Mouse (Mus musculus) kidney, embryonic 15.5 days (tissue): ENCODE data around the gene Supt6. TPM values are rescaled to one million over a fixed set of nuclear protein-coding genes. Genes with fewer than 3 reads are reported as not detected.

Experiments
- ATAC-seq: fragments of 200-750 bp; cut with Nextera tagmentation; replicated peaks from 2 replicates; pipeline ENCODE4 v1.8.0; 2017; ENCODE audit warnings: moderate TSS enrichment; ENCODE audit not compliant: low FRiP score
- H3K27ac ChIP-seq: fragments of 300-500 bp; sonication (generic); 2 replicates; pipeline ENCODE4 v1.5.1; 2015; ENCODE audit warnings: mild to moderate bottlenecking, inconsistent platforms
- H3K27me3 ChIP-seq: fragments of 300-500 bp; sonication (generic); 2 replicates; pipeline ENCODE4 v1.6.1; 2015; ENCODE audit warnings: inconsistent platforms
- H3K36me3 ChIP-seq: fragments of 300-500 bp; sonication (generic); 2 replicates; pipeline ENCODE4 v1.6.1; 2015; ENCODE audit warnings: inconsistent platforms
- H3K4me1 ChIP-seq: fragments of 300-500 bp; sonication (generic); 2 replicates; pipeline ENCODE4 v1.6.1; 2015; ENCODE audit warnings: inconsistent platforms
- H3K4me2 ChIP-seq: fragments of 300-500 bp; sonication (generic); 2 replicates; pipeline ENCODE4 v1.6.1; 2015; ENCODE audit warnings: moderate library complexity, mild to moderate bottlenecking, inconsistent platforms
- H3K4me3 ChIP-seq: fragments of 300-500 bp; sonication (generic); replicated peaks from 2 replicates; pipeline ENCODE4 v1.5.1; 2015; ENCODE audit warnings: mild to moderate bottlenecking, inconsistent platforms
- H3K9ac ChIP-seq: fragments of 300-500 bp; sonication (generic); 2 replicates; pipeline ENCODE4 v1.6.1; 2015; ENCODE audit warnings: mild to moderate bottlenecking, inconsistent platforms
- H3K9me3 ChIP-seq: fragments of 300-500 bp; sonication (generic); replicated peaks from 2 replicates; pipeline ENCODE4 v1.6.1; 2016; ENCODE audit warnings: inconsistent platforms
- WGBS: fragments of 180-500 bp; shearing (Covaris S2); methylation state at CpG from one replicate; pipeline ENCODE4 v1.1.7; 2015; ENCODE audit warnings: mixed read lengths; 5-methylcytosine and 5-hydroxymethylcytosine counted together
- polyA plus RNA-seq: library from polyadenylated mRNA; unstranded; fragments of >200 nt; fragmentation: Nextera tagmentation; extraction: Ambion mirVana; gene quantifications from 2 replicates; pipeline ENCODE4 v1.2.1, GENCODE M21; 2015

The Supt6 gene
- polyA plus RNA-seq, 1 experiment from 2014 or later, result 29.4 TPM

- Histone ChIP-seq H3K4me3 (no peak overlapping the region), H3K27ac (no peak overlapping the region), H3K27me3 (no peaks in the 10 kb centered on the region), H3K36me3 (peaks cover 24% of the 10 kb centered on the region; the same call in 1 of the 2 replicates), H3K9ac (no peak overlapping the region), H3K9me3 (no peaks in the 10 kb centered on the region), H3K4me2 (peak overlapping the region; percentile 34; the same call in 1 of the 2 replicates), H3K4me1 (peaks cover 29% of the 10 kb centered on the region)
- no peak for ATAC-seq
- WGBS, result 58% methylated on average over 19 of the region's 19 CpGs
These were observed 77.0 kb downstream of the Supt6 start for GRCm38 (mm10) chr11:78168541-78169468.

- H3K27me3 ChIP-seq, result no peaks in the 10 kb centered on the region
- 0 out of 2 replicates have a peak overlapping the region, but pooled peaks have one; percentile 96 for H3K27ac ChIP-seq
- 92% methylated on average over 14 of the region's 14 CpGs for WGBS
- no peak overlapping the region for H3K9ac ChIP-seq
- H3K4me3 ChIP-seq, result no peak overlapping the region
- H3K9me3 ChIP-seq, result no peaks in the 10 kb centered on the region
- no peak overlapping the region for H3K4me2 ChIP-seq
- ATAC-seq, result no peak
- H3K36me3 ChIP-seq, result peaks cover 29% of the 10 kb centered on the region
- peaks cover 37% of the 10 kb centered on the region for H3K4me1 ChIP-seq
These were observed 78.4 kb downstream of the Supt6 start for GRCm38 (mm10) chr11:78167257-78167959.

- H3K4me3 ChIP-seq, result no peak overlapping the region
- 70% methylated on average over 6 of the region's 6 CpGs for WGBS
- H3K36me3 ChIP-seq, result peaks cover 29% of the 10 kb centered on the region
- H3K27me3 ChIP-seq, result no peaks in the 10 kb centered on the region
- H3K4me2 ChIP-seq, result peak overlapping the region; percentile 88; the same call in 1 of the 2 replicates
- H3K27ac ChIP-seq, result peak overlapping the region; percentile 96
- no peak for ATAC-seq
- H3K9me3 ChIP-seq, result no peaks in the 10 kb centered on the region
- 0 out of 2 replicates have a peak overlapping the region, but pooled peaks have one; percentile 100 for H3K9ac ChIP-seq
- peaks cover 45% of the 10 kb centered on the region for H3K4me1 ChIP-seq
These were observed 79.1 kb downstream of the Supt6 start for GRCm38 (mm10) chr11:78166640-78167039.

- Histone ChIP-seq H3K36me3 (peaks cover 30% of the 10 kb centered on the region), H3K9ac (peak overlapping the region; percentile 100), H3K27ac (peak overlapping the region; percentile 96), H3K27me3 (no peaks in the 10 kb centered on the region), H3K9me3 (no peaks in the 10 kb centered on the region), H3K4me3 (peak overlapping the region; percentile 100), H3K4me1 (peaks cover 49% of the 10 kb centered on the region), H3K4me2 (peak overlapping the region; percentile 88)
- no peak for ATAC-seq
- 48% methylated on average over 4 of the region's 4 CpGs for WGBS
These were observed 79.6 kb downstream of the Supt6 start for GRCm38 (mm10) chr11:78166161-78166560.

GRCm38 (mm10) chr11:78165761-78166109, 80.1 kb downstream of the Supt6 start:
- peak; percentile 38 for ATAC-seq
- peak overlapping the region; percentile 96 for H3K27ac ChIP-seq
- H3K9me3 ChIP-seq, result no peaks in the 10 kb centered on the region
- H3K9ac ChIP-seq, result peak overlapping the region; percentile 100
- WGBS, result 3% methylated on average over 16 of the region's 16 CpGs
- no peaks in the 10 kb centered on the region for H3K27me3 ChIP-seq
- H3K4me2 ChIP-seq, result peak overlapping the region; percentile 88
- peak overlapping the region; percentile 100 for H3K4me3 ChIP-seq
- peaks cover 30% of the 10 kb centered on the region for H3K36me3 ChIP-seq
- H3K4me1 ChIP-seq, result peaks cover 53% of the 10 kb centered on the region

- Histone ChIP-seq H3K4me2 (peak within 1 kb of the TSS; percentile 88), H3K9me3 (no peaks in the 10 kb centered on the region), H3K9ac (peak within 1 kb of the TSS; percentile 100), H3K4me3 (peak within 1 kb of the TSS; percentile 100), H3K36me3 (peaks cover 35% of the 10 kb centered on the region), H3K27me3 (no peaks in the 10 kb centered on the region), H3K27ac (peak within 1 kb of the TSS; percentile 96), H3K4me1 (peaks cover 53% of the 10 kb centered on the region)
- WGBS, result under 1% methylated on average over 78 of the region's 78 CpGs
- ATAC-seq, result peak; percentile 88
These were observed 80.6 kb downstream of the Supt6 start, which contains the start of gene Traf4 for GRCm38 (mm10) chr11:78164924-78165760. Gene Traf4 (minus strand): TSS chr11:78165589.

- Histone ChIP-seq H3K9ac (peak overlapping the region; percentile 100), H3K27ac (peak overlapping the region; percentile 96), H3K4me3 (peak overlapping the region; percentile 100), H3K36me3 (peaks cover 41% of the 10 kb centered on the region), H3K4me1 (peaks cover 59% of the 10 kb centered on the region), H3K4me2 (peak overlapping the region; percentile 88), H3K9me3 (no peaks in the 10 kb centered on the region), H3K27me3 (no peaks in the 10 kb centered on the region)
- 0% methylated on average over 14 of the region's 14 CpGs for WGBS
- ATAC-seq, result no peak
These were observed 81.2 kb downstream of the Supt6 start for GRCm38 (mm10) chr11:78164604-78164923.

- Histone ChIP-seq H3K9me3 (no peaks in the 10 kb centered on the region), H3K4me3 (peak overlapping the region; percentile 100), H3K4me2 (peak overlapping the region; percentile 88), H3K27ac (peak overlapping the region; percentile 96), H3K36me3 (peaks cover 46% of the 10 kb centered on the region), H3K9ac (peak overlapping the region; percentile 100), H3K4me1 (peaks cover 63% of the 10 kb centered on the region), H3K27me3 (no peaks in the 10 kb centered on the region)
- WGBS, result under 1% methylated on average over 22 of the region's 22 CpGs
- ATAC-seq, result peak; percentile 69
These were observed 81.8 kb downstream of the Supt6 start for GRCm38 (mm10) chr11:78163681-78164603.

- H3K4me2 ChIP-seq, result peak overlapping the region; percentile 88
- peaks cover 63% of the 10 kb centered on the region for H3K4me1 ChIP-seq
- H3K27me3 ChIP-seq, result no peaks in the 10 kb centered on the region
- no peaks in the 10 kb centered on the region for H3K9me3 ChIP-seq
- ATAC-seq, result 0 out of 2 replicates have a peak, but pooled peaks have one; percentile 0
- peak overlapping the region; percentile 96 for H3K27ac ChIP-seq
- peaks cover 55% of the 10 kb centered on the region for H3K36me3 ChIP-seq
- H3K9ac ChIP-seq, result peak overlapping the region; percentile 100
- peak overlapping the region; percentile 100 for H3K4me3 ChIP-seq
- WGBS, result 54% methylated on average over 2 of the region's 2 CpGs
These were observed 82.7 kb downstream of the Supt6 start for GRCm38 (mm10) chr11:78163045-78163444.

GRCm38 (mm10) chr11:78162504-78162903, 83.3 kb downstream of the Supt6 start:
- Histone ChIP-seq H3K27me3 (no peaks in the 10 kb centered on the region), H3K27ac (peak overlapping the region; percentile 96), H3K9me3 (no peaks in the 10 kb centered on the region), H3K4me2 (peak overlapping the region; percentile 88), H3K4me1 (peaks cover 67% of the 10 kb centered on the region), H3K9ac (peak overlapping the region; percentile 100), H3K36me3 (peaks cover 57% of the 10 kb centered on the region), H3K4me3 (peak overlapping the region; percentile 100)
- ATAC-seq, result no peak
- 44% methylated on average over 6 of the region's 6 CpGs for WGBS
